Mouse (Mus musculus) liver, embryonic 15.5 days (tissue): ENCODE data around the gene Ebf4. TPM values are rescaled to one million over a fixed set of nuclear protein-coding genes. Genes with fewer than 3 reads are reported as not detected.
A peak's percentile ranks its signal among the peaks of the same experiment; 100 is the strongest.

Source experiments
- ATAC-seq: fragments of 200-750 bp; cut with Nextera tagmentation; 2 replicates; pipeline ENCODE4 v1.8.0; 2017; ENCODE audit warnings: moderate number of reproducible peaks, mild to moderate bottlenecking, moderate library complexity; ENCODE audit not compliant: insufficient read depth
- H3K27ac ChIP-seq: fragments of 300-500 bp; sonication (generic); replicated peaks from 2 replicates; pipeline ENCODE4 v1.5.1; 2015; ENCODE audit warnings: mild to moderate bottlenecking, inconsistent platforms
- H3K27me3 ChIP-seq: fragments of 300-500 bp; sonication (generic); 2 replicates; pipeline ENCODE4 v1.6.1; 2015; ENCODE audit warnings: mild to moderate bottlenecking, inconsistent platforms
- H3K36me3 ChIP-seq: fragments of 300-500 bp; sonication (generic); replicated peaks from 2 replicates; pipeline ENCODE4 v1.6.1; 2015; ENCODE audit warnings: moderate library complexity, mild to moderate bottlenecking, inconsistent platforms
- H3K4me1 ChIP-seq: fragments of 300-500 bp; sonication (generic); replicated peaks from 2 replicates; pipeline ENCODE4 v1.6.1; 2015; ENCODE audit warnings: inconsistent platforms
- H3K4me2 ChIP-seq: fragments of 300-500 bp; sonication (generic); 2 replicates; pipeline ENCODE4 v1.6.1; 2015; ENCODE audit warnings: moderate library complexity, mild to moderate bottlenecking, inconsistent platforms
- H3K4me3 ChIP-seq: fragments of 300-500 bp; sonication (generic); replicated peaks from 2 replicates; pipeline ENCODE4 v1.5.1; 2015; ENCODE audit warnings: mild to moderate bottlenecking, inconsistent platforms
- H3K9ac ChIP-seq: fragments of 300-500 bp; sonication (generic); 2 replicates; pipeline ENCODE4 v1.6.1; 2015; ENCODE audit warnings: moderate library complexity, mild to moderate bottlenecking, inconsistent platforms
- H3K9me3 ChIP-seq: fragments of 300-500 bp; sonication (generic); replicated peaks from 2 replicates; pipeline ENCODE4 v1.6.1; 2016; ENCODE audit warnings: inconsistent platforms
- WGBS: fragments of 180-500 bp; shearing (Covaris S2); methylation state at CpG from one replicate; pipeline ENCODE4 v1.1.7; 2015; ENCODE audit warnings: mixed read lengths; ENCODE audit not compliant: insufficient replicate concordance; 5-methylcytosine and 5-hydroxymethylcytosine counted together
- polyA plus RNA-seq: library from polyadenylated mRNA; unstranded; fragments of >200 nt; fragmentation: Nextera tagmentation; extraction: Ambion mirVana; gene quantifications from 2 replicates; pipeline ENCODE4 v1.2.1, GENCODE M21; 2015

The Ebf4 gene
- polyA plus RNA-seq, 1 experiment from 2014 or later = 0.16 TPM

DNA sequence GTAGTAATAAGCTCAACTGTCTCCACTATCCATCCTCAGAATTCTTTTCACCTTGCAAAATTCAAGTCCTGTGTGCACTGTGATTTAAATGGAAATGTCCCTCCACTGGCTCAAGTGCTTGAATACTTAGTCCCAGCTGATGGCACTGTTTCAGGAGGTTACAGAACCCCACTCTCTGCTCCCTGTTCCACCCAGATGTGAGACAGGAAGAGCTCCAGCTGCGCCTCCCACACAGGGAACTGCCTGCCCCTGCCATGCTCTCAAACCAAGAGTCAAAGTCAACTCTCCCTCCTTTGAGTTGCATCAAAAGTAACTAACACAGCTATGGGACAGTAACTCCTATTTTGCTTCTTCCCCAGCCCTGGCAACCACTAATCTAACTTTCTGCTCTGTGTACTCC lies 91.2 kb downstream of the Ebf4 start:
- Histone ChIP-seq H3K27ac (no peak overlapping the region), H3K27me3 (no peaks in the 10 kb centered on the region; the same call in 1 of the 2 replicates), H3K4me3 (no peak overlapping the region), H3K9me3 (no peaks in the 10 kb centered on the region), H3K9ac (no peak overlapping the region), H3K4me1 (no peaks in the 10 kb centered on the region), H3K4me2 (no peak overlapping the region), H3K36me3 (no peaks in the 10 kb centered on the region)
- ATAC-seq = no peak
- 53% methylated on average over 1 of the region's 1 CpGs for WGBS

GRCm38 (mm10) chr2:130388796-130389195 lies 93.8 kb downstream of the Ebf4 start:
- no peaks in the 10 kb centered on the region for H3K4me1 ChIP-seq

DNA sequence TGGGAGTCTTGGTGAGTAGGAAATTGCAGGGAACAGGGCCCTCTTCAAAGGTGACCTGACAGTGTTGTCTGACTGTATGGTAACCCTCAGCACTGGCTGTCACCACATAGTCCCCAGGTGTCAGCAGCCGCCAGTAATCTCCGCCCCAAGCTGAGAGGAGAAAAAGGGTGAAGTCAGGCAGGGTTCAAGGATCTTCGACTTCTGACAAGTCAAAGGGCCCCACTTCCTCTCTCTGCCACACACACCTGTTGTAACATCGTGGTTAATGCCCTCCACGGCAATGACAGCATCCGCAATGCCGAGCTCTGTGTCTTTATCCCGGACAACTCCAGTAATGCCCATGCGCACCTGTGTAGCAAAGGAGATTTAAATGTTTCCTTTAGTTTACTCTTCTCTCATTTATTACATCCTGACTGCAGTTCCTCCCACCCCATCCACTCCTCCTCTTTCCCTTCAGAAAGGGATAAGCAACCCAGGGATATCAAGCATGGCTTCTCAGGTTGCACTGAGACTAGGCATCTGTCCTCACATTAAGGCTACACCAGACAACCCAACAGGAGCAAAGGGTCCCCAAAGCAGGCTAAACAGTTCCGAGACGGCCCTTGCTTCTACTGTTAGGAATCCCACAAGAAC lies 96.1 kb downstream of the Ebf4 start:
- 64% methylated on average over 11 of the region's 11 CpGs for WGBS
- ATAC-seq = no peak
- Histone ChIP-seq H3K27ac (no peak overlapping the region), H3K4me1 (no peaks in the 10 kb centered on the region), H3K27me3 (peaks cover 12% of the 10 kb centered on the region), H3K9me3 (no peaks in the 10 kb centered on the region), H3K9ac (no peak overlapping the region), H3K4me3 (no peak overlapping the region), H3K4me2 (no peak overlapping the region), H3K36me3 (no peaks in the 10 kb centered on the region)

More at GRCm38 (mm10) chr2:130388796-130389195, 93.8 kb downstream of the Ebf4 start:
- Histone ChIP-seq H3K27me3 (no peaks in the 10 kb centered on the region; the same call in 1 of the 2 replicates), H3K27ac (no peak overlapping the region), H3K36me3 (no peaks in the 10 kb centered on the region), H3K9me3 (no peaks in the 10 kb centered on the region), H3K4me2 (no peak overlapping the region), H3K4me3 (no peak overlapping the region), H3K9ac (no peak overlapping the region)
- ATAC-seq = no peak
- WGBS = 62% methylated on average over 2 of the region's 2 CpGs

DNA sequence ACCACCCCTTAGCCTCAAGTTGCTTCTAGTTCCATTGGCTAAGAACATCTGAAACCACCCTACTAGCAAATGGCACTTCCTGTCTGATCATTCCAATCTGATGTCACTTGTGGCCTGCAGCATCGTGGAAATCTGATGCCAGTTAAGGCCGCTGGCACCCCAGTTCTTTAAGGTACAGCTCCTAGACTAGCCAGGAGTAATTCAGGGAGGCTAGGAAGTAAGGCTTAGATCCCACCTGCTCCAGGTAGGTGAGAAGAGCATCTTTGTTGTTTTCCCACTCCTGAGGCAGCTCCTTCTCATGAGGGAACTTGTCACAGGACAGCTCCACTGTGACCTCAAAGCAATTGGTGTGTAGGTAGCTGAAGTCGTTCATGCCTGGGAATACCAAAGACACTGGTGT lies 97.9 kb downstream of the Ebf4 start:
- WGBS = 63% methylated on average over 3 of the region's 3 CpGs

GRCm38 (mm10) chr2:130395696-130396095 lies 100.7 kb downstream of the Ebf4 start:
- Histone ChIP-seq H3K4me3 (no peak overlapping the region), H3K9me3 (no peaks in the 10 kb centered on the region), H3K36me3 (no peaks in the 10 kb centered on the region), H3K9ac (no peak overlapping the region), H3K4me1 (peaks cover 9% of the 10 kb centered on the region), H3K27me3 (peaks cover 51% of the 10 kb centered on the region), H3K27ac (no peak overlapping the region), H3K4me2 (no peak overlapping the region)
- no peak for ATAC-seq
- WGBS = 71% methylated on average over 11 of the region's 11 CpGs

More for the DNA sequence above, 97.9 kb downstream of the Ebf4 start:
- H3K9ac ChIP-seq = no peak overlapping the region
- no peak overlapping the region for H3K4me2 ChIP-seq
- no peak overlapping the region for H3K27ac ChIP-seq
- H3K36me3 ChIP-seq = no peaks in the 10 kb centered on the region
- H3K4me1 ChIP-seq = peaks cover 9% of the 10 kb centered on the region
- H3K9me3 ChIP-seq = no peaks in the 10 kb centered on the region
- no peak overlapping the region for H3K4me3 ChIP-seq
- no peak for ATAC-seq
- peaks cover 29% of the 10 kb centered on the region for H3K27me3 ChIP-seq

DNA sequence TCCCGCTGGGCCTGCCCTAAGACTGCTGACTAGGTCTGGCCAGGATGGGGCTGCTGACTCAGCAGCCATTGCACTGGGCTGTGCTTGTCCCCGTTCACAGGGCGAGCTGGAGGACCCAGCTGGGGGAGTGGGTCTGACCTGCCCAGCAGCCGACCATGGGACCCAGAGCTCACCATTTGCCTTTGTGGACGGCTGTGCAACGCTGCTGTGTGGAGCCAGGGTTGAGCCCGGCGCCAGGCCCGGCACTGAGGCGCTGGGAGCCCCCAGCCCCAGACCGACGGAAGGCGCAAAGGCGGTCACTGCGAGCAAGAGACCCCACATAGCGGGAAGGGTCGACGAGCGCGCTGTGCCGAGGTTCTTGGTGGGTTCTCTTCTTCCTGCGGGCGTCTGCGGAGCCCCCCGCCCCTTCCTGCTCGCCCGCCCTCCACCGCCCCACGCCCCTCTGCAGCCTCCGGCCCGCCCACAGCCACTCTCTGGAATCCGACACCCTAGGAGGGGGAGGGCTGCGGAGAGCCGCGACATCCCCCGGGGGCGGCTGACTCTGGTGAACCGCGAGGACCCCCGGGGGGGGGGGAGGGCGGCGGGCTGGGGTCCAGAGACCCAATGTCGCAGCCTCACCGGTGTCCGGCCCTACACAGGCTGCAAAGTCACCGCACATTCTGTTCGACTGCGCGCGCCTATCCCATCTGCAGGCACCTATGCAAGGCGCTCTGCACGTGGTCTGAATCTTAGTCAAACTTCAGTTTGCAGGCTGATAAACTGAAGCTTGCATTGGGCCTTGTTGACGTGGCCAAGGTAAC lies 102.4 kb downstream of the Ebf4 start, which contains the start of gene Cpxm1:
TSS of gene Cpxm1 (minus strand) at position 389 of the 800 bp plus-strand sequence.
- peak within 1 kb of the TSS; percentile 4; the same call in 1 of the 2 replicates for H3K9ac ChIP-seq
- no peak within 1 kb of the TSS for H3K27ac ChIP-seq
- peak within 1 kb of the TSS; percentile 67 for H3K4me2 ChIP-seq
- peak; percentile 34; the same call in 1 of the 2 replicates for ATAC-seq
- H3K36me3 ChIP-seq = no peaks in the 10 kb centered on the region
- H3K4me1 ChIP-seq = peaks cover 9% of the 10 kb centered on the region
- H3K27me3 ChIP-seq = peaks cover 54% of the 10 kb centered on the region
- 2% methylated on average over 47 of the region's 53 CpGs for WGBS
- H3K4me3 ChIP-seq = peak within 1 kb of the TSS; percentile 40
- no peaks in the 10 kb centered on the region for H3K9me3 ChIP-seq

DNA sequence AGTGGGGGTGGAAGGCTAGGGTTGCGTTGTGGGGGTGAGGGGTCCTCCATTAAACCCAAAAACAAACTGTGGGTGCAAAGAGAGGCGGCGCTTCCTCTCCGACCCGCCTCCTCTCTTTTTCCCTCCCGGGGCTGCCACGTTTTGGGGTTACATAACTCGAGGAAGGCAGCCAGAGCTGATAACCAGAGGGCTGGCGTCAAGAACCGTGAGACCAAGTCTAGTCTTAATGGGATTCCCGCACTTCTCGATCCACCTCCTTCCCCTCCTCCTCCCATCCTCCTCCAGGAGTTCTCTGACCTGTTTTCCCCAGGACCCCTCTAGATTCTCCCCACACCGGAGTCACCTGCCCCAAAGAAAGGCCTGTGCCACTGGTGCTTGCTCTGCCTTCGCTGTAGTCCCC lies 103.1 kb downstream of the Ebf4 start:
- H3K4me3 ChIP-seq = peak overlapping the region; percentile 40; the same call in 1 of the 2 replicates
- no peak overlapping the region for H3K27ac ChIP-seq
- no peak overlapping the region for H3K9ac ChIP-seq
- H3K4me1 ChIP-seq = peaks cover 9% of the 10 kb centered on the region
- peak overlapping the region; percentile 67 for H3K4me2 ChIP-seq
- no peaks in the 10 kb centered on the region for H3K9me3 ChIP-seq
- WGBS = 15% methylated on average over 14 of the region's 14 CpGs
- peaks cover 54% of the 10 kb centered on the region for H3K27me3 ChIP-seq
- no peak for ATAC-seq
- no peaks in the 10 kb centered on the region for H3K36me3 ChIP-seq

GRCm38 (mm10) chr2:130400046-130400445 lies 105.1 kb downstream of the Ebf4 start:
- H3K4me2 ChIP-seq = no peak overlapping the region
- H3K9ac ChIP-seq = no peak overlapping the region
- no peaks in the 10 kb centered on the region for H3K36me3 ChIP-seq
- WGBS = 63% methylated on average over 1 of the region's 1 CpGs
- no peak overlapping the region for H3K4me3 ChIP-seq
- H3K4me1 ChIP-seq = peaks cover 9% of the 10 kb centered on the region
- no peak for ATAC-seq
- no peaks in the 10 kb centered on the region for H3K9me3 ChIP-seq
- H3K27me3 ChIP-seq = peaks cover 50% of the 10 kb centered on the region
- H3K27ac ChIP-seq = no peak overlapping the region

- no peak overlapping the region for H3K4me2 ChIP-seq
- no peaks in the 10 kb centered on the region for H3K9me3 ChIP-seq
- ATAC-seq = no peak
- no peak overlapping the region for H3K9ac ChIP-seq
- H3K27me3 ChIP-seq = peaks cover 34% of the 10 kb centered on the region
- no peaks in the 10 kb centered on the region for H3K36me3 ChIP-seq
- no peak overlapping the region for H3K4me3 ChIP-seq
- WGBS = 56% methylated on average over 4 of the region's 4 CpGs
- H3K27ac ChIP-seq = no peak overlapping the region
- peaks cover 9% of the 10 kb centered on the region for H3K4me1 ChIP-seq
Observed at GRCm38 (mm10) chr2:130401891-130402290, 106.9 kb downstream of the Ebf4 start.

DNA sequence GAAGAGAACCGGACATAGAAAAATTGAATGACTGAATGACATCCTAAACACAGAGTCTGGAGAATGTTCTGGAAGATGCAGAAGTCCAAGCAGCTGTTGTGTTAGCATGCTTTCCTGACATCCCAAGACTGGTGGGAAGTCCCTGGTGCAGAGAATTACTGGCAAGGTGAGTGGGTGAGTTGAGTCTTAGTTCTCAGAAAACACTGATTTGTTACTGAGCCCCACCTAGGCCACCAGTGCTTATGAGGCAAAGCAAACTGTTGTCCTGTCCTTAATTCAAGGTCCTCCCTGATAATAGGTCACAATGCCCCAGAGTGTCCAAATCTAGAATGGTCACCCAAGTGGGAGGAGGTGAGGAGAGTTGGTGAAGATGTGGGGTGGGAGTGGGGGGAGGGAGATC lies 110.0 kb downstream of the Ebf4 start, which contains the start of the genes Gm28372 and 1700020A23Rik:
TSS of gene Gm28372 (plus strand) at position 301 of the 400 bp plus-strand sequence.
TSS of gene 1700020A23Rik (plus strand) at position 321 of the 400 bp plus-strand sequence.
- no peaks in the 10 kb centered on the region for H3K36me3 ChIP-seq
- WGBS = 61% methylated on average over 1 of the region's 1 CpGs
- no peak within 1 kb of the TSS for H3K9ac ChIP-seq

DNA sequence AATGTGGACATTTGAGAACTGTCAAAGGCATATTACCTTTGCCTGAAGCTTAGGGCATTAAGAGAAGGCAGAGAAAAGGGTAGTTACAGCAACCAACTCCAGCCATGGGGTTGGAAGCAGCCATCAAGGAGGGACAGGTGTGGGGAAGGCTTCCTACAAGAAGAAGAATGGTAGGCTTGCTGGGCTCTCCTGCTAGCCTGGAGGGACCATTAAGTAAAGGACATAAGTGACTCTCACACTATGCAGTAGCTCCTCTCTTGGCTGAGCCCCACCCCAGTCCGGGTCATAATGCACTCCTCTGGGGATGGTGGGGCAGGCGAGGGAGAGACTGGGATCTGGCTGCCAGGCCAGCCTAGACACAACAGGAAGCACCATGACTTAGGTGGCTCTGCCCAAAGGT lies 111.2 kb downstream of the Ebf4 start, which contains the start of gene Tmem239:
TSS of gene Tmem239 (plus strand) at position 301 of the 400 bp plus-strand sequence.
- Histone ChIP-seq H3K9me3 (no peaks in the 10 kb centered on the region), H3K36me3 (no peaks in the 10 kb centered on the region), H3K27me3 (0 out of 2 replicates have a peak, but pooled peaks cover 3% of the 10 kb centered on the region), H3K4me1 (no peaks in the 10 kb centered on the region), H3K27ac (no peak within 1 kb of the TSS), H3K4me2 (no peak within 1 kb of the TSS), H3K4me3 (no peak within 1 kb of the TSS), H3K9ac (no peak within 1 kb of the TSS)
- no peak for ATAC-seq
- 42% methylated on average over 2 of the region's 2 CpGs for WGBS

More for the DNA sequence above, 110.0 kb downstream of the Ebf4 start, which contains the start of the genes Gm28372 and 1700020A23Rik:
- H3K27me3 ChIP-seq = peaks cover 5% of the 10 kb centered on the region; the same call in 1 of the 2 replicates
- no peaks in the 10 kb centered on the region for H3K9me3 ChIP-seq
- H3K27ac ChIP-seq = no peak within 1 kb of the TSS
- ATAC-seq = no peak
- H3K4me2 ChIP-seq = no peak within 1 kb of the TSS
- no peak within 1 kb of the TSS for H3K4me3 ChIP-seq
- H3K4me1 ChIP-seq = no peaks in the 10 kb centered on the region
